Mouse (Mus musculus) cerebellum, adult (tissue): ENCODE measurements around the gene Zmym4.
"Not testable (repeated sequence)": the region's sequence is repeated elsewhere in the genome, so short reads cannot be mapped to it uniquely, and the experiment has no call there.

Source experiments
- ATAC-seq: cut with Nextera tagmentation; 2 replicates; pipeline ENCODE4 v1.9.2; 2017; ENCODE audit warnings: mild to moderate bottlenecking, moderate library complexity, mixed read lengths; ENCODE audit not compliant: insufficient number of reproducible peaks, low FRiP score, low TSS enrichment

The Zmym4 gene

DNA sequence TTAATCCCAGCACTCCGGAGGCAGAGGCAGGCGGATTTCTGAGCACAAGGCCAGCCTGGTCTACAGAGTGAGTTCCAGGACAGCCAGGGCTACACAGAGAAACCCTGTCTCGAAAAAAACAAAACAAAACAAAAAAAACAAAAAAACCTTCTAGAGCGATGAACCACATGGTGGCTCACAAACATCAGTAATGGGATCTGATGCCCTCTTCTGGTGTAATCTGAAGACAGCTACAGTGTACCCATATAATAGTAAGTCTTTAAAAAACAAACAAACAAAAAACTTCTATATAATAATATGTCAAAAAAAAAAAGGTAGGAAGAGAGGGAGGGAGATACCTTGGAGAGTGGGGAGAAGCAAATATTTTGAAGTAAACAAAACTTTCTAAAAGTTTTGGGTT is 17.1 kb downstream of the Zmym4 start:
- not testable (repeated sequence) for ATAC-seq

DNA sequence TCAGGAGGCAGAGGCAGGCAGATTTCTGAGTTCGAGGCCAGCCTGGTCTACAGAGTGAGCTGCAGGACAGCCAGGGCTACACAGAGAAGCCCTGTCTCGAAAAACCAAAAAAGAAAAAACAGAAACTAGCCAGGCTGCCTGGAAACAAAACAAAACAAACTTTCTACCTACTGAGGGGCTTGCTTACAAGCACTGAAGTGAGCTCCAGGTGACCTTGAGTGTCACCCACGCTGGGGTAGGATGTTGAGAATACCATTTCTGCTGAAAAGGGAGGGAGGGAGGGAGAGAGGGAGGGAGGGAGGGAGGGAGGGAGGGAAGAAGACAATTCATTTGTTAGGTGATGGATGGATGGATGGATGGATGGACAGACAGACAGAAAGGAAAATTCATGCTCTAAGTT is 24.5 kb downstream of the Zmym4 start:
- no peak for ATAC-seq

DNA sequence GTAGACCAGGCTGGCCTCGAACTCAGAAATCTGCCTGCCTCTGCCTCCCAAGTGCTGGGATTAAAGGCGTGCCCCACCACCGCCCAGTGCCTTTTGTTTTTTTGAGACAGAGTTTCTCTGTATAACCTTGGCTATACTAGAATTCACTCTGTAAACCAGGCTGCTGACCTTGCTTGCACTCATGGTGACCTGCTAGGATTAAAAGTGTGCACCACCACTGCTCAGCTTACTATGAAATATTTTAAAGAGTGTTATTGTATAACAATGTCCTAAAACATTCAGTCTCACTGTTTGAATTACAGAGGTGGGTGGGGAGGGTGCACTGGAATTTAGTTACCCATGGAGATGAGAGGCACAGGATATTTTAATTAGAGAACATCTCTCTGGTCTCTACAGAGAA is 25.1 kb downstream of the Zmym4 start:
- ATAC-seq = no peak

DNA sequence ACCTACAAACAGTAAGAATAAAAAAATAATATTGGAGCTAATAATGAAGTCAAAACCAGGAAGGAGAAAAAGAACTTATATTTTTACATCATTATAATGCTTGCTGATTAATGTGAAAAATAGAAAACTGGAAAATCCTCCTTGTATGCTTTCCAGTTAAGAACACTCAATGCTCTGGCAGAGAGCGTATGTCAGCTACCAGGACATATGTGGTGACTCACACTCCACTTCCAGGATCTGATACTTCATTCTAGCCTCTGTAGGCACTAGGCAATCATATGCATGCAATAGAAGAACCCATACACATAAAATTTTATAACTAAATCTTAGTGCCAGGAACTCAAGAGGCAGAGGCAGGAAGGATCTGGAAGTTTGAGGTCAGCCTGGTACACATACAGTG is 40.2 kb downstream of the Zmym4 start:
- ATAC-seq = no peak

DNA sequence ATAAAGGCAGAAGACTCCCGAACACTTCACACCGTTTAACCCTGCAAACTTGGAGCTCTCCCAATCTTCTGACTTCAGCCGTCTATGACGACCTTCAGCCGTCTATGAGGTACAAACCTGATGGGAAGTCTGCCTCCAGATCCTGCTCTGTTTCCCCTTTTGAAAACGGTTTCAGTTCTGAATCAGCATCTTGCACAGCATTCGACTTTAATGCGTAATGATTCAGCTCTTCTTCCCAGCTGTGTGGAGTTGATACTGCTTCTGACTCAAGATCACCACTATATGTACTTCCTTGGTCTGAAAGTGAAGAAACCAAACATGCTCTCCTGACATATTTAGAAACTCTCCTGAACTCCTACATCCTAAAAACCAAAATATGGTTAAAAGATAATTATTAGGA is 78.1 kb downstream of the Zmym4 start:
- ATAC-seq = no peak

DNA sequence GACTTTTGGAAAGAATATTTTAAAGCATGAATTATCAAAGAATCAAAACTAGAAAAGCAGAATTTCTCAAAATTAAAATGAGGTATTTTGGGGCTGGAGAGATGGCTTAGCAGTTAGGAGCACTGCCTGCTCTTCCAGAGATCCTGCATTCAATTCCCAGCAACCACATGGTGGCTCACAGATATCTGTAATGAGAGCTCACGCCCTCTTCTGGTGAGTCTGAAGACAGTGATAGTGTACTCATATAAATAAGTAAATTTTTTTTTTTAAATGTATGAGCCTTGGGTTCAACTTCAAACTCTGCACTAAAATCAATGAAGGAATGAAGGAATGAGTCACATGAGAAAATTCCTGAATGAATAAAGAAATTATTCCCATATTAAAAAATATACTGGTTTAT is 82.0 kb downstream of the Zmym4 start:
- ATAC-seq = no peak

DNA sequence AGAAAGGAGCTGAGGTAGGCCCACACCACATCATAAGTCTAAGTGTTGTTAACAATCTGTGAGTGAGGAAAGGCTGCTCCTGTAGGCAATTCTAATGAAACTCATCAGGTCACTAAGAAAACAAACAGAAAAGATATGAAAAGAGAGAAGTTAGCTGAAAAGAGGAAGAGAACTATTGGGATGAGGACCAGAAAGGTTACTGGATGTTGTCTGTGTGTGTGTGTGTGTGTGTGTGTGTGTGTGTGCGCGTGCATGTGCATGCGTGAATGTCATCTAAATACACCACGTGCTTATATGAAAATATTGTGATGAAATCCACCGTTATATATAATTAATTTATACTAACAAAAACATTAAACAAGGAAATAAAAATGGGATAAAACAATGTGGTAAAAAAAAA is 84.3 kb downstream of the Zmym4 start:
- no peak for ATAC-seq

DNA sequence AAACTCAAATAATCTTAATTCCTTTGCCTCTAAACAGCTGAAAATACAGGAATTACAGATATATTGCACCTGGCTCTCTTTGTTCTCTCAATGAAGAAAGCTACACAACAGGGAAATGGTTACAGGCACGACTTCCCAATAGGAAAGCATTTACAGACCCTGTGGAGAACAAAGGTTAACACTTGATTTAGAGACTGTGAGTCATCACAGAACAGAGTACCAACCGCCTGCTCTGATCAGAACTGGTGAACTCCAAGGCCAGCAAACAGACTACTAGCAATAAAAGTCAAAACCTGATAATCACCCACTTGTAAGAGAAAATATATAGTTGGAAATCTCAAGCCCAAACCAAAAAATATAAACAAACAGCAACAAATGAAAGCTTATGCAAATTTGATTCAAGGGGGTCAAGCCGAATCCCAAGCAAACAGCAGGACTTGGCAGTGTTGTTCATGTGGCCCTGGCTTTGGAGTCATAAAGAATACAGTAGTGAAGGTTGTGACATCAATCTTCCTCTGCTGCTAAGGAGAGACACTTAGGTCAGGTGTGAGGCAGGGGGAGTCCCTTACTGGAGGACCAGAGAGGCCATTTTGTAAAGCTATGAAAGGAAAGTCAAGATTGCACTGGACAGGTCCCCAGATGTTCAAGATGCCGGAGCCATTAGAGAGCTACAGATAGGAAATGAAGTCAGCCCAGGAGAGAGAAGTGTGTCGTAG is 88.2 kb downstream of the Zmym4 start:
- no peak for ATAC-seq

DNA sequence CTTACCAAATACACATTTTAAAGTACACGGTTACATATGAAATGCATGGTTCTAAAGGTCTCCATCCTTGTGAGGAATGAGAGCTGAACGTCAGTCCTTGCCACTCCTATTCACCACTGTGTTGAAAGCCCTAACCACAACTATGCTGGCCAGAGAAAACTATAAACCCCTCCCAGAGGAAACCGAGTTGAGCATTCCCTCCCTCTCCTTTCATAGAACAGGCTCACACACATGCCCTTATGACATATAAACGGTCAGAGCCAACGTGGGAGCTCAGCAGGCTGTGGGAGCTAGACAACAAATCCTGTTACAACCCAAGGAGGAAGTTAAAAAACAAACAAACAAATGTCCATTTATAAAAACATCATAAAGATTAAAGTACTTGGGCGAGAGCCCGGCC is 95.2 kb downstream of the Zmym4 start:
- ATAC-seq = no peak

DNA sequence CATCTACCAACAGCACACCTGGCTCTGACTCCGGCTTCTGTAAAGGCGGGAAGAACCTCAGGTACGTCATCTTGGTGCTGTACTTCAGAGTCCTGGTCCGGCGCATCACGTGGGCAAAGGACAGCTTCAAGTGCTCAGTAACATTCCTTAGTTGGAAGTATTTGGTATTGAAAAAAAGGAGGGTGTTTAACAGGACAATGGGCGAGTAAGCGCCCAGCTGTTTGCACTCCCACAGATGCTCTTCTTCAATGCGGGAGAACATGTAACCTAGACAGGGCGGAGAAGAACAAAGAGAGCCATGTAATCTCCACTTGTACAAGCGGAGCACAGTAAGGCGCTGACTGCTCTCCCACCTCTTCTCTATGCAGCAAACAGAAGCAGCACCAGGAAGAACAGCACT is 99.2 kb downstream of the Zmym4 start:
- no peak for ATAC-seq

DNA sequence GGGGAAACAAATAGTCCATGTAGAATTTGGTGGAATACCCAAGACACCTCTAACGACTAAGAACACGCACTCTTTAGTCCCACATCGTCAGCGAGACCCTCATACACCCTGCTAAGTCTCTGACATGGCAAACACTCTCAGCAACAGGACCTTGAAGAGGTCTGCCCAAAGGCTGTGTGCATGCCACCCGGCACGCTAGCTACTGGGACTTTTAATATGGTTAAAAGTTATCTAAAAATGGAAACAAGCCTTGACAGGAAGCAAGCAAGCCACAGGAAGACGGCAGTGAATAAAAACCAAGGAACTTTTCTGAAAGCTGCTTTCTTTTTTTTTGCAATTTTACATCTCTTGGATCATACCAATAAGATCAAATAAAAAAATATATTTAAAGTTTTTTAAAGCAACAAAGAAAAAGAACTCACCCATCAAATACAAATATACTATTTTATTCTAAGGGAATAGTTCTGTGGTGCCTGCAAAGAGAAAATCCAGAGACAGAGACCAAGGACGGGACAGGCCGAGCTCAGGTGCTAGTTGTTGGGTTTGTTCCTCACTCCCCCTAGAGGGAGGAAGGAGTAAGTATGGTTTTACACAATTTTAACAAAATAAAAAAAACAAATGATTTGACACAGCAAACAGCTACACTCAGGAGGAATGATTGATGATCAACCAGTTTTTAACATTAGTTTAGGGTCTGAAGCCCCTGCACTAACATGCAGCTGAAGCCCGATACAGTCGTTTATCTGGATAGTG is 106.2 kb downstream of the Zmym4 start:
- ATAC-seq = no peak

DNA sequence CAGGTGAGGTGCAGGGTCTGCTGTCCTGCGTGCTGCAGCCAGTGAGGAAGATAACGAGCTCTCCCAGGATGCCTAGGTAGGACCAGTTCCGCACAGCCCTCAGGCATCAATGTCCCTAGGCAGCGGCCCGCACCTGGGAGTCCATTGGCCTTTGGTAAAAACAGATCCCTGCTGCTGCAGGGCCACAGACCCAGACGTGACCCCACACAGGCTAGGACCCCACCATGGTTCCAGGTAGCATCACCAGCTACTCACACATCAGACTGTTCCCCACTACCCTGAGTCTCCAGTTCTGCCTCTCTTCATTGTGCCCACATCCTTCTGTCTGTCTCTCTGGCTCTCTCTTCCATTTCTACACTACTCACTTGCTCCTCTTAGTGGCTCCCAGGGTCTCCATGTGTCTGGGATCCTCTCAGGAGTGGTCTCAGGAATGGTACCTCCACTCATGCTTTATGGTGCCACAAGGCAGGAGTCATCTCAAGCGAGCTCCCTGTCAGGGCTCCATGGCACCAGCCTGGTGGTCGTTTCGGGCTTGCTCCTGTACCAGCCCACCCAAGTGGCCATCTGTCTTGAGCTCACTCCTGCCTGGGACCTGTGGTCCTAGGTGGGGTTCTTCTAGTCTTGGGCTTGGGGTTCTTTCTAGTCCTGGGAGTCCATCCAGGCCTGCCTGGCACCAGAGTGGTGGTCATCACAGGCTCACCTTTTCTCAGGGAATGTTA is 107.5 kb downstream of the Zmym4 start:
- no peak for ATAC-seq

DNA sequence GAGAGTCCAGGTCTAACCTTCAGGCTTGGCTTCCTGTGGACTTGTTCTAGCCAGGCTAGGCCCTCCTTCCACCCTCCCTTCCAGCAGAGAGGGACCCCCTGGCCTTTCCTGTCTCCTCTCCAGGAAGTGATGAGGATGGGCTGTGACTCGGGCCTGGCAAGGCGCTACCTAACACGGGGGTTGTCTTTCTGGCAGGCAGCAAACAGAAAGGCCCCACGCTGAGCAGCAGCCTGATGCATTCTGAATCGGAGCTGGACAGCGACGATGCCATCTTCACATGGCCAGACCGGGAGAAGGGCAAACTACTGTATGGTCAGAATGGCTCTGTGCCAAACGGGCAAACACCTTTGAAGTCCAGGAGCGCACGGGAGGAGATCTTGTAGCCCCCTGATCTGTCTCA is 115.0 kb downstream of the Zmym4 start:
- no peak for ATAC-seq

DNA sequence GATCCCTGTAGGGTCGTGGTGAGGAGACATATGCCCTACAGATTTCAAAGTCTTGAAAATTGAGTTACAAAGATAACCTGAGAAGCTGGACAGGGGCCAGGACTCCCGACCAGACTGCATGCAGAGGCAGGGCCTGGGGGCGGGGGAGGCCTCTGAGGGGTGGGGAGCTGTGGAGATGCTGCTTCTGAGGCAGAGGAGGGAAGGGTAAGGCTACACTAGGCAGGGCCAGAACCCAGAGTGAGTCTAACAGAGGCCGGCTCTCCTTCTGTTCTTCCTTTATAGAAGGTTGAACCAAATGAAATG is 117.2 kb downstream of the Zmym4 start:
- no peak for ATAC-seq

DNA sequence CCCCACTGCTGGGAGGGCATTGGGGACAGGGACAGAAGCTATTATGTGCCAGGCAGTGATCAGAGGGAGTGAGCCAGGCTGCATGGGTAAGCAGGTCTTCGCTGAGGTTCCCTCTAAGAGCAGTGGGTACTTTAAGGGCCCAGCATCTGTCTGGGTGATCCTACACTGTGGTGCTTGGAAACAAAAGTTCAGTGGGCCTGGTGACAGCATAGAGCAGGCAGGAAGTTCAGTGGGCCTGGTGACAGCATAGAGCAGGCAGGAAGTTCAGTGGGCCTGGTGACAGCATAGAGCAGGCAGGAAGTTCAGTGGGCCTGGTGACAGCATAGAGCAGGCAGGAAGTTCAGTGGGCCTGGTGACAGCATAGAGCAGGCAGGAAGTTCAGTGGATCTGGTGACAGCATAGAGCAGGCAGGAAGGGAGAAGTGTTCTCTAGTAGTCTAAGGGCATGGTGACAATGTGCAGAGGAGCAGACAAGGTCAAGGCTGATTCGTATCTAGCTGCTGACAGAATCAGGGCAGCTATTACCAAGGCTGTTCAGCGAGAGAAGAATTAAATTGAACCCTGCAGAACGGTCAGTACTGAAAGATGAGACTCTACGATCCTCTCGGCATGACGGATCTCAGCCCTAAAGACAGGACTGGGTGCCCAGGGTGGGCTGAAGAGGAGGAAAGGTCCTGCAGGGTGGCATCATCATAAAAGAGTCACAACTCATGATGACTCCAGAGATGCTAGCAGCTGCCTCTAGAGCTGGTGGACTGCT is 117.7 kb downstream of the Zmym4 start:
- ATAC-seq = no peak

DNA sequence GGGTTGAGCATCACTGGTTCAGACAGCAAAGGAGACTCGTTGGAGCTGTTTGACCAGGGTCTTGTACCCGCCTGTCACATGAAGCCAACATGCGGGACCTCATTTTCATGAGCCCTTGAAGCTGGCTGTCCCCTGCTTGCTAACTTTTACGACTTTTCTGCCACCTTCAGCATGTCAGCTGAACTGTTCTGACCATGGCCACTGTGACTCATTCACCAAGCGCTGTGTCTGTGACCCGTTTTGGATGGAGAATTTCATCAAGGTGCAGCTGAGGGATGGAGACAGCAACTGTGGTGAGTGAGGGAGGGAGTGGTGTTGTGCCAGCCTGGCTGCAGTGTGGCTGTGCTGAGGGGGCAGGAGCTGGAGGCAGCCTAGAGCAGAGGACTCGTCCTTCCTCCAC is 121.0 kb downstream of the Zmym4 start:
- no peak for ATAC-seq

DNA sequence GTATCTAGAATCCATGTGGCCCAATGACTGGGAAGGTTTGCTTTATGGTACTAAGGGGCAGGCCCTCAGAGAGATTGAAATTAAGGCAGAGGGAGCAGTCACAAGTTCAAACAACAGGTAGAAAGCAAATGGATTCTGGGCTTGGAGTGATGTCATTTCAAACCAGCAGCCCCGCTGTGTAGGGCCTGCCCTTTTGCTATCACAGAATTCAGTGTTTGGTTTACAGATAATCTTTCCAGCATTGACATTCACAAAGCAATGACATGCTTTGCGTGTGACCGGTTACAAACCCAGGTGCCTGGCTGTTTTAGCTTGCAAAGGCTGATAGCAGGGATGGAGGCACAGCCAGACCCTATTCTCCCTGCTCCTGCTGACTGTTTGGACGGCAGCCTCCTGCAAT is 122.3 kb downstream of the Zmym4 start:
- ATAC-seq = no peak

DNA sequence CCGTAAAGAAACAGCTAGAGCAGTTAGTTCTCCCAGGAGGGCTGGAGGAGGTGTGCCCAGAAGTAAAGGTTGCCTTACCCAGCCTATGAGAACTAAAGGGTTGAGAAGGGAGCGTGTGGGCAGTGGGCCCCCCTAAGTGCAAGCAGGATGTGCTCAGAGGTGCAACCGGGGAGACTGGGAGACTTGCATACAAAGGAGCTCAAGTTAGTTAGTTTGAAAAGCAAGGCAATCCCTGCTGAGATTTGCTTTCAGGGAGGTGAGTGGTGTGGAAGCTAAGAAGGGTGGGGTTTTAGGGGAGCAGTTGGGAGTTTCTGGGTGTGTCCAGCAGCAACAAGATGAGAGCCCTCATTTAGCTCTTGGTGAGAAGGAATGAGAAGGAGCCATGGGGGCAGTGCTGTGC is 125.0 kb downstream of the Zmym4 start:
- ATAC-seq = no peak

DNA sequence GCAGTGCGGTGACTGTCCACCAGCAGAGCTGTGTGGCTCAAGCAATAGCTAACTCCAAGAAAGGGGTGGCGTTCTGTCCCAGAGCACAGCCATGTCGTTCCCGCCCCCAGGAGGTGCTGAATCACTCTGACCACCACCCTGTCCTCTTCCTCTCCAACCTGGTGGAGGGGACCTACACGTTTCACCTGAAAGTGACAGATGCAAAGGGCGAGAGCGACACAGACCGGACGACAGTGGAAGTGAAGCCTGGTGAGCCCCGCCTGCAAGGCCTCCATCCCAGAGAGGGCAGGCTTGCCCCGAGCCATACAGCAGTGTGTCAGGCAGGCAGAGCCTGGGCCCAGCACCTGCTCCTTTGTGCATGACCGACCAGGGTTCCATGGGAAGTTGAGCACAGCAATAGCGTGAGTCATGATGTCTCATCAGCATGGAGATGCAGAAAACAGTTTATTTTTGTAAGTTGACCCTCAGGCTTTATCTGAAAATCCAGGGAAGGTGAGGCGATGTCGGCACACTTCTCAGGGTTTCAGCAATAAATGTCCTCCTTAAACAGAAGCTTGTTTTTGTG is 126.9 kb downstream of the Zmym4 start:
- no peak for ATAC-seq

DNA sequence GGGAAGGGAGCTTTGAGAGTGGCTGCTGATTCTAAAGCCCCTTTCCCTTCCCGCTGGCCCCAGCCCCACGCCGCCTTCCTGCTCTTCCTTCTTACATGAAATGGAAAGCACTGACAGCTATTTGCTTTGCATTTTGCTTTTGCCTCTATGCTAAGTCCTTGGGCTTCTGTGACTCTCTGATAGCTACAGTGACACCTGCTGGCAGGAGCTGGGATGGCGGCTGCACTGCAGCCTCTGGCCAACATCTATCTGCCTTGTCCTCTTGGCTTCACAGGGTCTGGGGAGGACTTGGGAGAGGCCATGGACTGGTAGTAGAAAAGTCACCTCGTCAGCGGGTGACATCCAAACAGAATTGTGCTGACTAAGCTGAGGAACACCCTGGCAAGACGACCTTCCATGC is 128.1 kb downstream of the Zmym4 start:
- peak; percentile 40; the same call in 1 of the 2 replicates for ATAC-seq

DNA sequence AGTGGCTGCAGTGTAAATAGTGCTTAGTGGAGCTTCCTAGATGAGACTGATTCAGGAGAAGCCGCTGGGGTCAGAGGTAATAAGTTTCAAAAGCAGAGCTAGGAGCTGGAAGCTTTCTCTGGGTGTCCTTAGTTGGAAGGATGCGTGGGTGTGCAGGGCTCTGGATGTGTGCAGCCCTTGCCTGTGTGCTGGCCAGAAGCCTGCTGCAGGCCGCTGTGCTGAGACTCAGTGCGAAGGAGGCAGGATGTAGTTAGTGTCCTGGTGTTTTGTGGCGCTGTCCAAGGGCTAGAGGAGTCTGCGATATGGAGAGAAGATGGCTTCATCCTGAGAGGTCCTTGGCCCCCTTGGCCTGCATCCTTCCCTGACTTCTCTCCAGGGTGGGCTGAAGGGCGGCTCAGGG is 129.1 kb downstream of the Zmym4 start:
- no peak for ATAC-seq
